Mouse (Mus musculus): ENCODE data around the gene Grsf1.

Gene Grsf1

GRCm38 (mm10) chr5:88688583-88689187 lies 12.7 kb upstream of the Grsf1 start:
- DNase-seq (ENCODE audit: low read depth, low spot score): peak; percentile 94

GRCm38 (mm10) chr5:88687996-88688406 lies 12.0 kb upstream of the Grsf1 start:
- DNase-seq (ENCODE audit: low read depth, low spot score): peak; percentile 63

GRCm38 (mm10) chr5:88685745-88686299 lies 9.9 kb upstream of the Grsf1 start:
- no peak for DNase-seq (ENCODE audit: low read depth, low spot score)

GRCm38 (mm10) chr5:88685306-88685705 lies 9.3 kb upstream of the Grsf1 start:
- peak; percentile 72 for DNase-seq (ENCODE audit: low read depth, low spot score)

GRCm38 (mm10) chr5:88684226-88684625 lies 8.3 kb upstream of the Grsf1 start:
- DNase-seq (ENCODE audit: low read depth, low spot score): peak; percentile 63

- peak; percentile 74 for DNase-seq (ENCODE audit: low read depth, low spot score)
These were observed 7.7 kb upstream of the Grsf1 start for GRCm38 (mm10) chr5:88683706-88684105.

GRCm38 (mm10) chr5:88680567-88680966 lies 4.6 kb upstream of the Grsf1 start:
- DNase-seq (ENCODE audit: low read depth, low spot score): no peak

- DNase-seq (ENCODE audit: low read depth, low spot score): peak; percentile 92
These were observed 3.4 kb upstream of the Grsf1 start for GRCm38 (mm10) chr5:88679341-88679740.

GRCm38 (mm10) chr5:88678929-88679328 lies 3.0 kb upstream of the Grsf1 start:
- DNase-seq (ENCODE audit: low read depth, low spot score): no peak

GRCm38 (mm10) chr5:88674703-88675442 lies 1.1 kb downstream of the Grsf1 start:
- peak; percentile 24 for DNase-seq (ENCODE audit: low read depth, low spot score)

- no peak for DNase-seq (ENCODE audit: low read depth, low spot score)
These were observed 12.1 kb downstream of the Grsf1 start for GRCm38 (mm10) chr5:88663875-88664274.

GRCm38 (mm10) chr5:88663151-88663550 lies 12.8 kb downstream of the Grsf1 start:
- no peak for DNase-seq (ENCODE audit: low read depth, low spot score)

GRCm38 (mm10) chr5:88657868-88658267 lies 18.1 kb downstream of the Grsf1 start:
- DNase-seq (ENCODE audit: low read depth, low spot score): no peak

- no peak for DNase-seq (ENCODE audit: low read depth, low spot score)
These were observed 23.4 kb downstream of the Grsf1 start for GRCm38 (mm10) chr5:88652589-88652988.

- DNase-seq (ENCODE audit: low read depth, low spot score): no peak
These were observed 26.5 kb downstream of the Grsf1 start for GRCm38 (mm10) chr5:88649250-88650173.

- DNase-seq (ENCODE audit: low read depth, low spot score): no peak
These were observed 30.6 kb downstream of the Grsf1 start for GRCm38 (mm10) chr5:88645405-88645804.

GRCm38 (mm10) chr5:88644901-88645300 lies 31.1 kb downstream of the Grsf1 start:
- DNase-seq (ENCODE audit: low read depth, low spot score): no peak

GRCm38 (mm10) chr5:88643491-88643890 lies 32.5 kb downstream of the Grsf1 start:
- no peak for DNase-seq (ENCODE audit: low read depth, low spot score)

GRCm38 (mm10) chr5:88642786-88643185 lies 33.2 kb downstream of the Grsf1 start:
- DNase-seq (ENCODE audit: low read depth, low spot score): no peak

GRCm38 (mm10) chr5:88634076-88634475 lies 41.9 kb downstream of the Grsf1 start:
- peak; percentile 39 for DNase-seq (ENCODE audit: low read depth, low spot score)

- no peak for DNase-seq (ENCODE audit: low read depth, low spot score)
These were observed 43.5 kb downstream of the Grsf1 start for GRCm38 (mm10) chr5:88632463-88632862.

- no peak for DNase-seq (ENCODE audit: low read depth, low spot score)
These were observed 44.4 kb downstream of the Grsf1 start for GRCm38 (mm10) chr5:88631545-88631944.
